Mouse (Mus musculus) G1E (cell line): Measurements from ENCODE around the gene Tmeff2.

ENCODE experiments used
- CTCF ChIP-seq: IDR thresholded peaks from 2 replicates; pipeline ENCODE4 v1.5.1; 2012; ENCODE audit warnings: low read depth, low read length, inconsistent platforms, mixed read lengths
- POLR2AphosphoS5 ChIP-seq: IDR thresholded peaks from 2 replicates; pipeline ENCODE4 v1.6.1; 2012; ENCODE audit warnings: low read depth, low read length, inconsistent platforms; ENCODE audit not compliant: insufficient replicate concordance

DNA sequence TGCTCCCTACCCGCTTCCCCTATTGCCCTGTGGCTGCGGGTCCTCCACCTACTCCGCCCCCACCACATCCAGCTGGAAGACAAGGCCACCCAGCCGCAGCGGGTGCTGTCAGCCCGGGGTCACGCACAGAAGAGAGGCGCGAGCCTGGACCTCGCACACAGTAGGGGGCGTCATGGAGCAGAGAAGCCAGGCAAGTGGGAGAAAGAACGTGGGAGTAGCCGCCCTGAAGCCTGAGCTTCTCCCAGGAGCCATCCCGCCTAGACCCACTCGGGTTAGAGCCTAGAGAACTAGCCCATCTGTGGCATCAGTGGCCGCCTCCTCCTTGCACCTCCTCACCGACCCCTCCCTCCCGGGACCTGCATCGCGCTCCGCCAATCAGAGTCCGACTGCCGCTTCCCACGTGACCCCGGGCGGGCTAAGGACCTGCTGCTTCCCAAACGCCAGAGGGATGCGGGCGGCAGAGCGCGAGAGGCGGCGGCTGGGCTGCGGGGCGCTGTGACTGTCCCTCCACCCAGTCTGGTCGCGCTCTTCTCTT is 26.7 kb downstream of the Tmeff2 start:
- no peak for TF ChIP-seq CTCF
- TF ChIP-seq POLR2AphosphoS5 = no peak
